Mouse (Mus musculus) olfactory bulb, adult 2 months (tissue): ENCODE measurements around the gene Gpr31b.
"Not testable (repeated sequence)": the region's sequence is repeated elsewhere in the genome, so short reads cannot be mapped to it uniquely, and the experiment has no call there.

Experiments used
- CTCF ChIP-seq: fragments of 200-500 bp; IDR thresholded peaks from 2 replicates; pipeline ENCODE4 v1.5.1; 2012; ENCODE audit warnings: low read depth, mild to moderate bottlenecking, low read length, moderate library complexity; ENCODE audit not compliant: insufficient read depth
- POLR2A ChIP-seq: fragments of 200-500 bp; IDR thresholded peaks from 2 replicates; pipeline ENCODE4 v1.6.1; 2012; ENCODE audit warnings: mild to moderate bottlenecking, low read depth, low read length, moderate library complexity; ENCODE audit not compliant: insufficient read depth

- not testable (repeated sequence) for TF ChIP-seq POLR2A, CTCF
Measured at GRCm38 (mm10) chr17:13091510-13091909, 39.4 kb upstream of the Gpr31b start.
